9 mouse cellular contexts compared by ENCODE assay signal in genomic region chr14:8003093-8003670, GRCm38 (mm10). TPM values are rescaled to one million over a fixed set of nuclear protein-coding genes. Genes with fewer than 3 reads are reported as not detected.
DNase-seq lines count a peak whose midpoint lies in the region; ATAC-seq and TF ChIP-seq lines count a peak whose summit lies in the region.
"Had no signal": no experiment of that assay in that cellular context is flagged by ENCODE, and none has a peak within 500 bp of the region (broad histone marks: within the 10 kb centered on the region; RNA-seq: fewer than 3 reads in every experiment).

No protein-coding gene starts in this region.

- peaks cover 20% of the 10 kb centered on the region for H3K4me1 ChIP-seq in forebrain, postnatal 0 days (ENCODE audit: insufficient read depth)
- H3K4me1 ChIP-seq in hindbrain, embryonic 10.5 days (replicated peaks) = peaks cover 28% of the 10 kb centered on the region
- H3K4me1 ChIP-seq in limb, embryonic 12.5 days (replicated peaks) = peaks cover 41% of the 10 kb centered on the region
- peaks cover 17% of the 10 kb centered on the region for H3K4me1 ChIP-seq in midbrain, embryonic 13.5 days (replicated peaks)

- peak overlapping the region; percentile 74 for H3K27ac ChIP-seq in forebrain, postnatal 0 days (ENCODE audit: low read depth, low read length)
- peak overlapping the region; percentile 73 for H3K27ac ChIP-seq in hindbrain, embryonic 10.5 days
- H3K27ac ChIP-seq in limb, embryonic 12.5 days = peak overlapping the region; percentile 73; the same call in 1 of the 2 replicates
- peak overlapping the region; percentile 81 for H3K27ac ChIP-seq in midbrain, embryonic 13.5 days

- no peaks in the 10 kb centered on the region for H3K9me3 ChIP-seq in forebrain, postnatal 0 days (ENCODE audit: low read length)
- H3K9me3 ChIP-seq in hindbrain, embryonic 10.5 days = no peaks in the 10 kb centered on the region
- no peaks in the 10 kb centered on the region for H3K9me3 ChIP-seq in limb, embryonic 12.5 days
- H3K9me3 ChIP-seq in midbrain, embryonic 13.5 days = no peaks in the 10 kb centered on the region
- H3K9me3 ChIP-seq: G1E had no signal

- H3K4me2 ChIP-seq in forebrain, postnatal 0 days (ENCODE audit: low read depth) = peak overlapping the region; percentile 82
- H3K4me2 ChIP-seq in limb, embryonic 12.5 days = peak overlapping the region; percentile 77
- H3K4me2 ChIP-seq in midbrain, embryonic 13.5 days (replicated peaks) = peak overlapping the region; percentile 80

- no peak for TF ChIP-seq POLR2A in brain, embryonic 14.5 days (IDR thresholded peaks at IDR 0.05; ENCODE audit: borderline replicate concordance, extremely low read depth, insufficient read depth, insufficient read length, poor library complexity, severe bottlenecking)

- no peaks in the 10 kb centered on the region for H3K27me3 ChIP-seq in forebrain, postnatal 0 days (ENCODE audit: insufficient read depth, low read length)
- H3K27me3 ChIP-seq in hindbrain, embryonic 10.5 days (ENCODE audit: insufficient read depth, poor library complexity, severe bottlenecking) = peaks cover 53% of the 10 kb centered on the region
- peaks cover 46% of the 10 kb centered on the region for H3K27me3 ChIP-seq in limb, embryonic 12.5 days
- peaks cover 48% of the 10 kb centered on the region for H3K27me3 ChIP-seq in midbrain, embryonic 13.5 days

- no peaks in the 10 kb centered on the region for H3K36me3 ChIP-seq in forebrain, postnatal 0 days (ENCODE audit: insufficient read depth)
- no peaks in the 10 kb centered on the region for H3K36me3 ChIP-seq in hindbrain, embryonic 10.5 days
- no peaks in the 10 kb centered on the region for H3K36me3 ChIP-seq in limb, embryonic 12.5 days
- H3K36me3 ChIP-seq in midbrain, embryonic 13.5 days = no peaks in the 10 kb centered on the region
- H3K36me3 ChIP-seq: G1E had no signal

- peak overlapping the region; percentile 66 for H3K9ac ChIP-seq in forebrain, postnatal 0 days
- H3K9ac ChIP-seq in limb, embryonic 12.5 days (replicated peaks) = peak overlapping the region; percentile 61
- H3K9ac ChIP-seq in midbrain, embryonic 13.5 days (replicated peaks) = peak overlapping the region; percentile 76

- no peak for TF ChIP-seq CTCF in brain, embryonic 14.5 days (IDR thresholded peaks at IDR 0.05; ENCODE audit: borderline replicate concordance, extremely low read depth, insufficient read depth, insufficient read length)
- TF ChIP-seq CTCF in forebrain, postnatal 0 days (IDR thresholded peaks at IDR 0.05; ENCODE audit: low read depth) = no peak

- DNase-seq in layer of hippocampus, adult 11-12 months (ENCODE audit: low spot score) = peak; percentile 64
- no peak for DNase-seq in layer of hippocampus, adult 9-10 months (ENCODE audit: low spot score)
- peak; percentile 88 for DNase-seq in brain, embryonic 14.5 days (ENCODE audit: low read depth)
- DNase-seq in forebrain, postnatal 0 days = peak; percentile 84
- peak; percentile 58 for DNase-seq in hindbrain, embryonic 10.5 days (ENCODE audit: low spot score)
- DNase-seq in urinary bladder, postnatal 25 days (ENCODE audit: low spot score) = peak; percentile 36

- 3% methylated on average over 23 of the region's 23 CpGs for WGBS in forebrain, postnatal 0 days
- 1% methylated on average over 23 of the region's 23 CpGs for WGBS in hindbrain, embryonic 10.5 days
- under 1% methylated on average over 23 of the region's 23 CpGs for WGBS in limb, embryonic 12.5 days
- WGBS in midbrain, embryonic 13.5 days = 1% methylated on average over 23 of the region's 23 CpGs

- ATAC-seq in forebrain, postnatal 0 days = peak; percentile 66
- no peak; the same call in 1 of the 2 replicates for ATAC-seq in limb, embryonic 12.5 days (ENCODE audit: insufficient number of reproducible peaks, insufficient read depth, low FRiP score, low TSS enrichment, low read depth)
- ATAC-seq in midbrain, embryonic 13.5 days = peak; percentile 81; the same call in 1 of the 2 replicates

- peak overlapping the region; percentile 80 for H3K4me3 ChIP-seq in forebrain, postnatal 0 days (ENCODE audit: low read depth, low read length)
- H3K4me3 ChIP-seq in hindbrain, embryonic 10.5 days = peak overlapping the region; percentile 59
- peak overlapping the region; percentile 55 for H3K4me3 ChIP-seq in limb, embryonic 12.5 days (replicated peaks)
- peak overlapping the region; percentile 65 for H3K4me3 ChIP-seq in midbrain, embryonic 13.5 days (replicated peaks)

RNA-seq across cellular contexts. Expression of gene Abhd6, which starts 0.5 kb away (rescaled TPM):
- polyA plus RNA-seq in brain, embryonic 14.5 days (2012; rRNA removed) = 15.2 and 17.3 TPM in 2 replicates
- 8.0 and 11.2 TPM in 2 replicates for total RNA-seq in forebrain, postnatal 0 days (2014; rRNA removed)
- polyA plus RNA-seq in forebrain, postnatal 0 days (2015; fragmentation: Nextera tagmentation; extraction: Ambion mirVana) = 28.5 and 36.2 TPM in 2 replicates
- 14.8 and 15.1 TPM in 2 replicates for polyA plus RNA-seq in hindbrain, embryonic 10.5 days (2016; fragmentation: Nextera tagmentation; extraction: Ambion mirVana)
- 17.8 and 18.4 TPM in 2 replicates for polyA plus RNA-seq in limb, embryonic 12.5 days (2016; fragmentation: Nextera tagmentation; extraction: Ambion mirVana)
- 25.9 and 28.4 TPM in 2 replicates for polyA plus RNA-seq in midbrain, embryonic 13.5 days (2015; fragmentation: Nextera tagmentation; extraction: Ambion mirVana)
- total RNA-seq: G1E had no signal
- polyA plus RNA-seq: G1E had no signal

RNA-seq across cellular contexts. Expression of gene Dnase1l3, which starts 8.8 kb away (rescaled TPM):
- 0.05 and 0.07 TPM in 2 replicates for polyA plus RNA-seq in brain, embryonic 14.5 days (2012; rRNA removed)
- total RNA-seq in forebrain, postnatal 0 days (2014; rRNA removed) = not detected in 2 replicates
- 0.05 and 0.10 TPM in 2 replicates for polyA plus RNA-seq in forebrain, postnatal 0 days (2015; fragmentation: Nextera tagmentation; extraction: Ambion mirVana)
- 0.07 TPM in 1 of 2 replicates, not detected in the other for polyA plus RNA-seq in hindbrain, embryonic 10.5 days (2016; fragmentation: Nextera tagmentation; extraction: Ambion mirVana)
- polyA plus RNA-seq in limb, embryonic 12.5 days (2016; fragmentation: Nextera tagmentation; extraction: Ambion mirVana) = not detected in 2 replicates
- 0.03 and 0.10 TPM in 2 replicates for polyA plus RNA-seq in midbrain, embryonic 13.5 days (2015; fragmentation: Nextera tagmentation; extraction: Ambion mirVana)
- polyA plus RNA-seq: G1E had no signal

RNA-seq across cellular contexts. Expression of gene Gm45521, which starts 46.1 kb away (rescaled TPM):
- 0.11 and 0.14 TPM in 2 replicates for polyA plus RNA-seq in brain, embryonic 14.5 days (2012; rRNA removed)
- total RNA-seq in forebrain, postnatal 0 days (2014; rRNA removed) = 0.31 TPM in 1 of 2 replicates, not detected in the other
- not detected in 2 replicates for polyA plus RNA-seq in forebrain, postnatal 0 days (2015; fragmentation: Nextera tagmentation; extraction: Ambion mirVana)
- 0.56 and 0.85 TPM in 2 replicates for polyA plus RNA-seq in hindbrain, embryonic 10.5 days (2016; fragmentation: Nextera tagmentation; extraction: Ambion mirVana)
- polyA plus RNA-seq in limb, embryonic 12.5 days (2016; fragmentation: Nextera tagmentation; extraction: Ambion mirVana) = not detected in 2 replicates
- 0.42 TPM in 1 of 2 replicates, not detected in the other for polyA plus RNA-seq in midbrain, embryonic 13.5 days (2015; fragmentation: Nextera tagmentation; extraction: Ambion mirVana)
- total RNA-seq: G1E had no signal
- polyA plus RNA-seq: G1E had no signal
